Mouse (Mus musculus): ENCODE results near the gene F12. TPM values are rescaled to one million over a fixed set of nuclear protein-coding genes. Genes with fewer than 3 reads are reported as not detected.
"Not testable (repeated sequence)": the region's sequence is repeated elsewhere in the genome, so short reads cannot be mapped to it uniquely, and the experiment has no call there.

The F12 gene
- polyA plus RNA-seq, 3 experiments from 2014 or later: 0.24 TPM; not detected in 2

DNA sequence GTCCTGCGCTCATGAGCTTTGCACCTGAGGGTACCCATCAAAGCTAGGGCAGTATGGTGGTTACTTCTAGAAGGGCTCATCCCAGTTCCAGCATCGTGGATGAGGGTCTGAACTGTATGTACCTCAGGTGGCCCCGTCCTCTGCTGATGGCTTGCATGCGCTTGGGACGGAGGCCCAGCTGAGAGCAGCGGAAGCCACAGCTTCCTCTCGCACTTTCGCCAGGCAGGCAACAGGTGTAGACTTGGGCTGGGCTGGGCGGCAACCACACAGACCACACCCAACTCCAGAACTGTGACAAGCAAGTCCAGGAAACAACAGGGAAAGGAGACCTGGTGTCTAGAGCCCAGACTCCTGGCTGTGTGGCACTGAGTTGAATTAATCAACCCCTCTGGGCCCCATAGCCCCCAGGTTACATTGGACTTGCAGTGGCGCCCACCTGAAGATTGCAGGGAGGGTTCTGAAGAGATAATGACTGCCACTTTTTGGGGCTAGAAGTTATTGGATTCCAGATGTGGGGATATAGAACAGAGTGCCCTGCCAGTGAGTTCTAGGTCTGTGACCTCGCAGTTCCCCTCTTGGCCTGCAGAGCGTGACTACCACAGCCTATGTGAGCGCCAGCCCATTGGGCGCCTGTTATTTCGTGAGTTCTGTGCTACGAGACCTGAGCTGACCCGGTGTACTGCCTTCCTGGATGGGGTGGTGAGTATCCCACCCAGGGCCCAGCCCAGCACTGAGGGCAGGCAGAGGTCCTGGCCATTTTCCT, 23.3 kb upstream of the F12 start:
- ATAC-seq: peak; percentile 5

DNA sequence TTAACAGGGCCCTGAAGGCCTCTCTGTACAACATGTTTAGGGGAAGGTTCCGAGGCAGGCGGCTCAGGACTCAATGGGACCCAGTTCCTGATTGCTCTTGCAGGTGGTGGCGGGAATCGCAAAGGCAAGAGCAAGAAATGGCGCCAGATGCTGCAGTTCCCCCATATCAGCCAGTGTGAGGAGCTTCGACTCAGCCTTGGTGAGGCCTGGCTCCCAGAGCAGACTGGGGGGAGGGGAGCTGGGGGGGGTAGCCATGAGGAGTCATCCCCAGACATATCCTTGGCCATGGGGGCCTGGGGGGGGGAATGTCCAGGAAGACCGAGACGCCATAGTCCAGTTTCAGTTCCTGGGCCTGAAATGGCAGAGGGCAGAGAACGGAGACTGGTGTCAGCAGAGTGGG, 22.6 kb upstream of the F12 start:
- ATAC-seq: no peak

DNA sequence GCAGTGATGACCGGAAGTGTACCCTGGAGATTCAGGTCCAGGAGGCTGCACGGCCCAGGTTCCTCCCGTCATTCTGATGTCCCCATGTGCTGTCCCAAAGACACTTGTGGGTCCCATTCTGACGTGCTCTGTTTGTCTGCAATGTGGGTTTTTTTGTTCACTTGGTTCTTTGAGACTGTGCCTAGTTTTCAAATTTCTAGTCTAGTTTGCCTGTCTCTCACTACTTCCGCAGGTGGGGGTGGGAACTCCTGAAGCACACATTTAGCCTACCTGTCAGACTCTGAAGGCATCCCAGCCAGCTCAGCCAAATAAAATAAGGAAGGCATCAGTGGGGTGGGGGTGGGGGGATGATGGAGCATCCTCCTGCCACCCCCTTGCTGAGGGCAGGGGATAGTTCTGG, 21.5 kb upstream of the F12 start:
- ATAC-seq: no peak

DNA sequence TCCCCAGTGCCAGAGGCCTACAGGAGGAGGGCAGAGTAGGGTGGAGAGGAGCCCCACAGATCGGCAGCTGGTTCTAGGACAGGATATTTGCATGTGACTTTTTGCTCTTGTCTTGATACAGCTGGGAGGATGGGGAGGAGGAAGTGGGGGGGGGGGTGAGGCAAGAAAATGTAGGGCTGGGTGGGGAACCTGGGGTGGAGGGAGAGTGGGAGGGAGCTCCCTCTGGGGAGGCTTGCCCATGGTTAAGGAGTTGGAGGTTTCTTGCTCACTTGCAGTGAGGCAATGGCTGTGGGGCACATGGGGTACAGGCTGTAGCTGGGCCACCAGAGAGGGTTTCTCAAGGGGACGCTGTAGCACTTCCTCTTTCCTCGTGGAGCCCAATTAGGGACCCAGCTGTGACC, 20.9 kb upstream of the F12 start:
- no peak for ATAC-seq

DNA sequence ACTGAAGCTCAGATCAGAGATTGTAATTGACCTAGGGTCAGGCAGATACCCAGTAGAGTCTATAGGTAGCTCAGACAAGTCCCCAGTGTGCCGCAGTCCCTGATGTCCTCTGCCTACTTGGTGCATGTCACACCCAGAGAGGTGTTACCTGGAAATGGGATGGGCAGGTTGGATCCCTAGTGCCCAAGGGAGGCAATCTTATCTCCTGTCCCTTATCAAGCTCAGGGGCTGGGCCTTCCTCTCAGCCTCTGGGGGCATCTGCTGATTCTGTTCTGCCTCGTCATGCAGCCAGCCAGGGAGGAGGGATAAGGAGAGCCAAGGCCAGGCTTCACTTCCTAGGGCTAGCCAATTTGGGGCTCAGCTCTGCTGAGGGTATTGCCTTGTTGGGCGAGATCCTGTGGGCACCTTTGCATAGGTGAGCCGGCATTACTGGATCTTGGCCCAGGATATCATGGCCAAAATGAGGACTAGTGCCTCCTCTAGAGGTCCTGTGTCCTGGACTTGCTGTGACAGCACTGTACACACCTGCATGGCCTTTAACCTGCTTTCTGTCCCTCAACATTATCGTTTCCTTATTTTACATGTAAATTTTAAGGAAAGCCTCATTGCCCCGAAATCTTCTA, 20.0 kb upstream of the F12 start:
- no peak for ATAC-seq

DNA sequence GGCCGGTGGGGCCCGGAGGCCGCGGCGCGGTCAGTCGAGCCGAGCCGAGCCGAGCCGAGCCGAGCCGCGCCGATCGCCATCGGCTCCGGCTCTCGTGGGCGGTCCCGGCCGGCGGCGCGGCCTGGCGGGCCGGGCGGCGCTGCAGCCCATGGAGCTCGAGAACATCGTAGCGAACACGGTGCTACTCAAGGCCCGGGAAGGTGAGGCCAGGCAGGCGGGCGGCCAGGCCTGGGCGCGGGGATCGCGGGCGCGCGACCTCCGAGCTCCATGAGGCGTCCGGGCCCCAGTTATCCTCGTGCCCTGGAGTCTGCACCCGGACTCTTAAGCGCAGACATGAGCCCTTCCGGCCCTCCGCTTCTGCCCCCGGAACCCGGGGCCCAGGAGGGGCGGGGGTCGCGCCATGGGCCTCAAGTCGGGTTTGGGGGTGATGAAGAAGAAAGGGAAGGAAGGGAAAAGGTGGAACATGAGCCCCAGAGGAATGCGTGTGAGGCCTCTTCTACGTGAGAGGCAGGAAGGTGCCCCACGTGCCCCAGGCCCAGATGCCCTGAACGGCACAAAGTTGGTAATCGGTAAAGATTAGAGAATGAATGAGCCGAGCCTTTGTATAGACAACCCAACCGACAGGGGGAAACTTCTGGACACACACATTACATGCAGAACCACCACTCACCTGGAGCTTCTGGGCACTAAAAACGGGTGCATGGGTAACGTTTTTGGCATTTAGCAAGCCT, 18.9 kb upstream of the F12 start:
- ATAC-seq: no peak

DNA sequence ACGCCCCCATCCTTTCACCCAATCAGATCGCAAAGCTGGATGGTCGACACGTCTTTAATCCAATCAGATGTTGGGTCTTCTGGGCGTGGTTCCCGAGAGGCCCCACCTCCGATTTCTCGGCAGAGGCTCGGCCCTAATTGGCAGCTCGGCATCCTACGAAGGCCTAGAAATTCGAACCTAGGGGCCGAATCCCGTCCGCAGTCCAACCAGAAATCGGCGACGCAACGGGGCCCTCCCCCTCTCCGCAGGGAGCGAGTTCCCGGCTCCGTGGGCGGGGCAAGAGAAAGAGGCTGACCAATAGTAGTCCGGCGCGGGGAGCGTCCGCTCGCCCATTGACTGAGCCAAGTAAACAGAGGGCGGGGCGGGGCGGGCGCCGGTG, 18.3 kb upstream of the F12 start, which contains the start of gene Grk6:
Grk6 (plus strand) TSS at position 136 of the 379 bp plus-strand sequence.
- ATAC-seq: peak; percentile 80

DNA sequence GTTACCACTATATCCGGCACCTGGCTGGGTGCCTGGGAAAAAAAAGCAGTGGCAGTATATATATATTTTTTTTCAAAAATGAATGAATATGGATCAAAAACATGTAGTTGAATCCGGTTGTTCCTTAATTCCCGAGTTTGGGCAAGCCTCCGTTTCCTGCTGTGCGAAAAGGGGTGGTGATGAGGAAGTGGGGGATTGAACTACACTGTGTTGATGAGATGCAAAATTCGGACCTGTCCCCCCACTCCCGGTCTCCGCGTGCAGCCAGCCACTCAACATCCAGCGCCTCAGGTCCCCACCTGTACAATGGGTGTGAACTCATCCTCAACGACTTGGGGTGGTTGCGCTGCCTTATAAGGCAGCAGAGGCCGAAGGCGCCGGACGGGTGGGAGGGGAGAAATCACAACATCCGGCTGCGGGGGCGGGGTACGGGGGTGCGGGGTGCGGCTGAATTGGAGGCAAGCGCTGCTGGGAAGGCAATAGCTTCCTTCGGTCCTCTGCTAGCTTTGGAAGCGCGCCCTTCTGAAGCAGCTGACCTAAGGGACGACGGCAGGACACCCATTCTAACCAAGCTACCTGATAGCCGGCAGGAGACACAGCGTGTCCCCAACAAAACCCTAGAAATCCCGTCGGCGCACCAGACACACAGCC, 17.8 kb upstream of the F12 start:
- peak; percentile 38 for ATAC-seq

DNA sequence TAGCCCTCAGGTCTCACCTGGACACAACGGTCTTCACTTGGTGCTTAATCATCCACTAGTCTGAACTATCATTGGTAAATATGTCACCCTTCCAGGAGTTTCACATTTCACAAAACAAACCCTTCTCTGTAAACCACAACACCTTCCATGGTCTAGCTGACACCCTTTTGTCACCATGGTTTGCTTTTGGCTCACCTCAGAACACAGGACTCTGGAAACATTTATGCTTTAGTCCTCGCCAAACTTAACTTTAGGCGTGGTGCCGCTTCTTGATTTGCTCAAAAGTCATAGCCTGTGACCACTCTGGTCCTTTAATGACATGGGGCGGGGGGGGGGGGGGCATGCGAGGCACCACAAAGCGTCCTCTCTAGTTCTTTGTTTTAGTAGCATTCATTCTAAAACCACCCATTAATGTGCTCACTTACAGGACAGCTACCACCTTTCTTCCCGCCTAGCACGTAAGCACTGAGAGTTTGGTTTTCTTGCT, 17.2 kb upstream of the F12 start:
- peak; percentile 46 for ATAC-seq

DNA sequence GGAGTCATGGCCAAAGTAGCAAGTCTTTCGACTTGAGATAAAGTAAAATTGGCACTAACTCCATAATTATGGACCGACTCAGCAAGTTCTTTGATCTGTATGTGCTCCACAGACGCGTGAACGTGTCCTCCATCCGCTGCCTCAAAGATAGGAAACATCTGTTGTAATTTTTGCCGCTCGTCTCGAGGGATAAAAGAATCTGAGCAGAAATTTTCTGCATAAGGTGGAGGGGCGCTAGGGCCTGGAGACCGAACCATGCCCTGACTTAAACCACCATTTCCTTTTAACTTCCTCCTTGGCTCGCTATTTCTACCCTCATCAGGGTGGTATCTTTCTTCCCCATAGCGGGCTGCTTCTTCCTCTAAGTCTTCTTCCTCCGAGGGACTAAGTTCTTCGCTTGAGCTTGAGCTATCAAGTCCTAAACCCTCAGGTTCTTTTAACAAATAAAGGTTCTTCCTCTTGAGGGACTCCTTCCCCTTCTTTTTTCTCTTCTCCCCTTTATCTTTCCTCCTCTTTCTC, 10.6 kb upstream of the F12 start:
- ATAC-seq: not testable (repeated sequence)

DNA sequence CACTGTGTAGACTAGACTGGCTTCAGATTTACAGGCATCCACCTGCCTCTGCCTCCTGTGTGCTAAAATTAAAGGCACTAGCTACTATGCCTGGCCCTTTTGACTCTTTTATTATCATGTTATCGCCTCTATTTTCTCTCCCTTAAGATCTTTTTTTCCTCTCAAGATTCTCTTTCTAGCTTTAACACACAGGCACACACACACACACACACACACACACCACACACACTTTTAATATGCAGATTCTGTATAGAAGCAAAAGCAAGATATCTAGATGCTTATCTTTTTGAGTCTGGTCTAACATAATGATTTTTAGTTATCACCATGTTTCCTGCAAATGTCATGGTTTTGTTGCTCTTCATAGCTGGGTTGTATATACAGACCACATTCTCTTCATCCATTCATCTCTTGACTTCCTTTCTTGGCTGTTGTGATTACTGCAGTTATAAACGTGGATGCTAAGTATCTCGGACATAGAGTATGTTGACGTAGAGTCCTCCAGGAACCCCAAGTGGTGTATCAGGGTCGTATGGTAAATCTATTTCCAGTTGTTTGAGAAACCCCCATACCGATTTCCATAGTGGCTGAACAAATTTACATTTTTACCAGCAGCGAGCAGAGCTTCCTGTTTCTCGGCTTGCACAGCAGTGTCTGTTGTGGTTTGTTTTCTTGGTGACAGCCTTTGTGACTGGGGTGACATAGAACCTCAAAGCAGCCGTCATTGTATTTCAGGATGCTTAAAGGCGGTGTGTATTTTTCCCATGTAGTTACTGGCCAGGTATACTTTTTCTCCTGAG, 5.5 kb upstream of the F12 start:
- ATAC-seq: peak; percentile 96

DNA sequence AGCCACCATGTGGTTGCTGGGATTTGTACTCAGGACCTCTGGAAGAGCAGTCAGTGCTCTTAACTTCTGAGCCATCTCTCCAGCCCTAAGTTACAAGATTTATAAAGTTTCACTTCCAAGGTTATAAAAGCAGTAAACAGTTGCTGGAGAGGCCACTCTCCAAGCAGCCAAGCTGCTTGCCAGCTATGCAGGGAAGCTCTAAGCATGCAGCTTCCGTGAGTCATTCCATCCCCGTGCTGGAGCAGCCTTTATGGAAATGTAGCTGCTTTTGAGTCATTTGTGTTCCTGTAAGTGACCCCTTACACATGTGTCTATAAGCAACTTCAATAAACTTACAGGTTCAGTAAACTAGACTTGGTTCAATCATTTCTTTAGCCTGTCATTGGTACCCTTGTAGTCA, 4.0 kb upstream of the F12 start:
- ATAC-seq: no peak

DNA sequence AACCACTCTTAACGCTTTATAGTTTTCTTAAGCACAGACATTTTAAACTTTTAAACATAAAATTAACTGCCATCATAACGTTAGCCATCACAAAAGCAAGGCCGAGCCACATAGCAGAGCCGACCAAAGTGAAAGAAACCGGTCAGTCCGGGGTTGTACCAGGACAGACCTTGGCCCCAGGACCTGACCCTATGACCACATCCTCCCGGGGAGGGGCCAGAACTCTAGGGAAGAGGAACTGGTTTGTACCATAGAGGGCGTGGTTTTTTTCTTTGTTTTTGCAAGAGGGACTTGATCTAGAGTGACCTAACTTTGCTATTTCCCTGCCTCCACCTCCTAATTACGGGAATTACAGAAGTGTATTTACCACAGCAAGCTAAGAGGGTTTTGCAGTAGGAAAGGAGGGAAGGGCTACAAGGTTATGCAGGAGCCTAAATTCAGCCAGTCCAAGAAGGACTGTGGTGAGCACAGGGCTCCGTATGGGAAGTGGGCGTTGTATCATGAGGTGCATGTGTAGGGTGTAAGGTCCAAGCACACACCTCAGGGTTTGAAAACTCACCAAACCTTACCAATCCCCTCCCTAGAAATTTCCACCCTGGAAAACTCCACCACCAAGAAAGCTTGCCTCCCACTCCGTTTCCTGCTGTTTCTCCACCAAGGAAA, 2.8 kb upstream of the F12 start:
- ATAC-seq: no peak

DNA sequence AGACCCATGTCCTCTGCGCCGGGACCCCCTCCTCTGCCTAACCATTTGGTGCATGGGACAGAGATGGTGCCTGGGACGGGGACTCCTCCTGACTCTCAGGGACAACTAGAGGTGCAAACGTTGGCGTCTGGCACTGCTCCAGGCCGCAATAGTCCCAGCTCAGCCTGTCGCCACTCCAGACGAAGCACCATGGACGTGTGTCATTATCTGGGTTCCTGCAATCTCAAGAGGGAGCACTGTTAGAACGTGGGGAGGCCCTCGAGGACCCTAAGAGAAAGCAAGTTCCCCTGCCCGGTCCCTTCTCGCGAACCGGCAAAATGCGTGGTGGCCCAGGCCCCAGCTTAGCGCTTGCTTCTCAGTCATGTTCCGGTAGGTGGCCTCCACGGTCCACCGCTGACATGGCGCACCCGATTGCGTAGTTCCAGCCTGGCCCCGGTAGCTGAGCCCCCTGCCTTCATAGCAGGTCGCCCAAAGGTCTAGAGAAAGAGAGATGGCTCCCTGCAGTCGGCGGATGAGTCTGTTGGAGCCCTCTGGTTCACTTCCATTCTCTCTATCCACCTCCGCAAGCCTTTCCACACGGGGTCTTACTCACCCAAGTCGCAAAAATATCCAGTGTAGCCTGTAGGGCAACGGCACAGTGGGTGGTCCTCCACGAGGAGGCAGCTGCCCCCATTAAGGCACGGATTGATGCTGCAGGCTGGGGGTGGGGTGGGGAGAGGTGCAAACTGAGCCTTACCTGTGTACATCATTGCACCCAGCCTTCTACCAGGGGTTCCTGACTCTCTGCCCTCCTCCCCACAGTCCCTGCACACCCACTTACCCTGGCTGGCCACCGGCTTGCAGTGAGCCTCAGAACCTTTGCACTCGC, 5.4 kb downstream of the F12 start:
- peak; percentile 82 for ATAC-seq

DNA sequence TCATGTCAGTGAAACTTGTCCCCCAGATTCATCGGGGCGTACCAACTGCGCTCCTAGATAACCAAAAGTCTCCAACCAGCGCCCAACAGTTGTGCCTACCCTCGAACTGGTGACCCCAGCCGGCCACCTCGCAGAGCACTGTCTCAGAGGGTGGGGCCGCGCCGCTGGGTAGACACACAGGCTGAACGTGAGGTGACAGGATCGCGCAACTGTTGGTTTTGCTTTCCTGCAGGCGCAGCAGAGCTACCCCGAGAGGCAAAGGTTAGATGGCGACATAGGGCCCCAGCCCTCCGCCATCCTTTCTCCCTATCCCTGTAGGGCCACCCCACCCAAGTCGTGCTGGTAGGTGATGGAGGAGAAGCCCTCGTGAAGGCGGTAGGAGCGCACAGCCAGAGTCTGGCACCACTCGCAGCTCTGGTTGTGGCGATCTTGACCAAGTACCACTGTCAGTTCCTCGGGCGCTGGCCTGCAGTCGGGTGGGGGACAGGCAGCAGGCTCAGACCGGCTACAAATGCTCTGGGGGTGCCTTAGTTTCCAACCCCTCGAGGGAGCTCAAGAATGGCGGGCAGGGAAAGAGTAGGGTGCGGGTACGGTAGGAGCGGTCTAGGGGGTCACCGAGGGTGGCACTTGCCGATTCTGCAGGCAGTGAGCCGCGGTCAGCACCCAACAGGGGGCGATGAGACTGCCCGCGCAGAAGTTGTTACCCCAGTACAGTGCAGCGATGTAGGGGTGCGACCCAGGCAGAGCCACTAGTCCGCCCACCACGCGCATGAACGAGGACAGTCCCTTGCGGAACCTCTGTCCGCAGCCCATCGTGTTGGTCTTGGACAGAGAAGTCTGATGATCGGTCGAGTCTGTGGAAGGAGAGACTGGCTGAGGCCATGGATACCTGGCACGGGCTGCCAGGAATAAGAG, 6.3 kb downstream of the F12 start:
- no peak for ATAC-seq

DNA sequence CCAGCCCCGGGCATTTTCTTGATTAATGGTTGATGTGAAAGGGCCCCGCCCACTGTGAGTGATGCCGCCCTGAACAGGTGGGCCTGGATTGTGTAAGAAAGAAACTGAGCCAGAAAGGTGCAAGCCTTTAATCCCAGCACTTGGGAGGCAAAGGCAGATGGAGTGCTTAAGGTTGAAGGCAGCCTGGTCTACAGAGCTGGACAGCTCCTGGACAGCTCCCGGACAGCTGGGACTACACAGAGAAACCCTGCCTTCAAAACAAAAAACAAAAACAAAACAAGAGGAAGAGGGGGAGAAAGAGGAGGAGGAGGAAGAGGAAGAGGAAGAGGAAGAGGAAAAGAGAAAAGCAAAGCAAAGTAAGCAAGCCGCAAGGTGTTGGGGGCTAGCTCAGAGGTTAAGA, 7.5 kb downstream of the F12 start:
- no peak for ATAC-seq

DNA sequence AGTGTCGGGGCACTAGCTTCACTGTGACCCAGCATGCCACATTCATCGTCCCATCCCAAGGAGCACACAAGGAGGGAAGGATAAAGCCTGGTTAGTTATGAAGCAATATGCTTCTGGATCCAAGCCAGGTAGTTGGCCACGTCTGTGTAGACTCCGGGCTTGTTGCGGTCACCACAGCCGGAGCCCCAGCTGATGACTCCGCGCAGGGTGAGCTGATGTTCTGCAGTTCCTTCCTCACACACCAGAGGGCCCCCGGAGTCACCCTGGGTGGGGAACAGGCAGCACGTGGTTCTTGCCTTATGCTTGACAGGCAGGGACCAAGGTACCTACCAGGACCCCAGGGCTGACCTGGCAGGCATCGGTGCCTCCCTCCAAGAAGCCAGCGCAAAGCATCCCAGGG, 8.6 kb downstream of the F12 start:
- ATAC-seq: peak; percentile 82

DNA sequence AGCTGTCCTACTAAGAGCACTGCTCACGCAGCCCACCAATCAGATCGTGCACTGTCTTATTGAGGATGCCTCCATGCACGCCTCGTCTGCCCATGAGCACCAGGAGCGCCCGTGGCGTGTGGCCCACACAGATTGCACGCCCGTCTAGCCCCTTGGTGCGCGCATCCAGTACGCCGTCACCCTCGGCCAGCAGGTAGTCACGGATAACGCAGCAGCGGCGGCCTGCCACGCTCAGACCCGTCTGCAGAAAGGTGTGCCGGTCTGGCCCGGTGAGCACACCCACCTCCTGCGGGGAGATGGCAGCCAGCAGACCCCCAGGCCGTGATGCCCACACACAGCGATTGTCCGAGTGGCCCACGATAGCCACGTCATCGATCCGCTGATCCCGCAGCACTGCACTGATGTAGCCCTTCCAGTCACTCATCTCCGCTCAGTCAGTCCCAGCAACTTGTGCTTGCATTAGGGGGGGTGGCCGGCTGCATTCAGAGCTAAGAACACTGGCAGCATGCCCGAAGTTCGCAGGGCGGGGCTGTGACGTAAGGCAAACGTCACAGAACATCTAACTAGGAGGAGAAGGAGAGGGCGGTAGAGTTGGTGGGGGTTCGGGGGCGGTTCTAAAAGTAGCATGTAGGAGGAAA, 11.7 kb downstream of the F12 start, which contains the start of gene Pfn3:
Pfn3 (minus strand) TSS at position 490 of the 638 bp plus-strand sequence.
- no peak for ATAC-seq

DNA sequence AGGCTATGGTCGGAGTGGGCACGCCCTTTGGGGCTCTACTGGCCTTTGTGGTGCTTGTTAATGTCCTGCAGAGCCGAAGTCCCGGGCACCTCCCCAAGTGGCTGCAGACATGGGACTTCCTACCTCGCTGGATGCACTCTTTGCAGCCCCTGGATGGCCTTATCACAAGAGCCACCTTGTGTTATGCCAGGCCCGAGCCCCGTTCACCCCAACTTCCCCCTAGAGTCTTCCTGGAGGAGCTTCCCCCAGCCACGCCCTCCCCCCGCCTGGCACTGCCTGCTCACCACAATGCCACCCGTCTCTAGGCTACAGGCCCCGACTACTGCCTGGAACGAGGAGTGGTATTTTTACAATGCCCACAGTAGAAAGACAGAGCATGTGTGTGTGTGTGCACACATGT, 13.3 kb downstream of the F12 start:
- ATAC-seq: no peak

Measured in inflammation-experienced regulatory T-cells, adult 6 months (primary cell).